Mouse (Mus musculus) gastrocnemius, postnatal 4 days (tissue): ENCODE data around the gene Cadm1. TPM values are rescaled to one million over a fixed set of nuclear protein-coding genes. Genes with fewer than 3 reads are reported as not detected.

ENCODE experiments used
- DNase-seq, 2 experiments: peaks; one replicate each; pipeline ENCODE4 v3.0.0; 2021 to 2022; ENCODE audit warnings: low spot score in 2 of 2, mixed read lengths in 2 of 2
- total RNA-seq, 2 experiments: library from RNA; stranded (reverse); gene quantifications; 2 replicates each; pipeline ENCODE4 v1.2.3; 2021

The Cadm1 gene
- total RNA-seq, 2 experiments from 2014 or later, result 5.9 to 6.2 TPM

- no peak for DNase-seq
Observed at GRCm38 (mm10) chr9:47730247-47730646, 200.3 kb downstream of the Cadm1 start.

- no peak for DNase-seq
Observed at GRCm38 (mm10) chr9:47733780-47734451, 203.9 kb downstream of the Cadm1 start.

- DNase-seq, result no peak
Observed at GRCm38 (mm10) chr9:47734905-47735304, 204.9 kb downstream of the Cadm1 start.

- DNase-seq, result no peak
Observed at GRCm38 (mm10) chr9:47738799-47739198, 208.8 kb downstream of the Cadm1 start.

- DNase-seq, result no peak
Observed at GRCm38 (mm10) chr9:47739276-47739675, 209.3 kb downstream of the Cadm1 start.

- DNase-seq, result no peak
Observed at GRCm38 (mm10) chr9:47741751-47742150, 211.8 kb downstream of the Cadm1 start.

GRCm38 (mm10) chr9:47744916-47745315 is 214.9 kb downstream of the Cadm1 start:
- DNase-seq, result no peak

GRCm38 (mm10) chr9:47745716-47746115 is 215.7 kb downstream of the Cadm1 start:
- DNase-seq, result no peak

- DNase-seq, result no peak
Observed at GRCm38 (mm10) chr9:47749160-47749559, 219.2 kb downstream of the Cadm1 start.

GRCm38 (mm10) chr9:47752516-47752915 is 222.5 kb downstream of the Cadm1 start:
- DNase-seq, result no peak

- no peak for DNase-seq
Observed at GRCm38 (mm10) chr9:47753127-47753526, 223.2 kb downstream of the Cadm1 start.

GRCm38 (mm10) chr9:47755119-47755518 is 225.1 kb downstream of the Cadm1 start:
- no peak for DNase-seq

GRCm38 (mm10) chr9:47757798-47758197 is 227.8 kb downstream of the Cadm1 start:
- DNase-seq, result no peak

GRCm38 (mm10) chr9:47758320-47758719 is 228.3 kb downstream of the Cadm1 start:
- DNase-seq, result no peak

- DNase-seq, result no peak
Observed at GRCm38 (mm10) chr9:47759807-47760206, 229.8 kb downstream of the Cadm1 start.

- DNase-seq, result no peak
Observed at GRCm38 (mm10) chr9:47761601-47762000, 231.6 kb downstream of the Cadm1 start.

GRCm38 (mm10) chr9:47762913-47763312 is 232.9 kb downstream of the Cadm1 start:
- no peak for DNase-seq

- no peak for DNase-seq
Observed at GRCm38 (mm10) chr9:47764920-47765319, 234.9 kb downstream of the Cadm1 start.

GRCm38 (mm10) chr9:47765323-47765722 is 235.3 kb downstream of the Cadm1 start:
- DNase-seq, result no peak

GRCm38 (mm10) chr9:47766342-47766741 is 236.4 kb downstream of the Cadm1 start:
- no peak for DNase-seq

- no peak for DNase-seq
Observed at GRCm38 (mm10) chr9:47770836-47771235, 240.9 kb downstream of the Cadm1 start.

GRCm38 (mm10) chr9:47771953-47772352 is 242.0 kb downstream of the Cadm1 start:
- no peak for DNase-seq

GRCm38 (mm10) chr9:47772750-47773149 is 242.8 kb downstream of the Cadm1 start:
- DNase-seq, result no peak
